Mouse (Mus musculus): ENCODE data around the gene Lcmt1.
A peak's percentile ranks its signal among the peaks of the same experiment; 100 is the strongest.

Lcmt1 gene

DNA sequence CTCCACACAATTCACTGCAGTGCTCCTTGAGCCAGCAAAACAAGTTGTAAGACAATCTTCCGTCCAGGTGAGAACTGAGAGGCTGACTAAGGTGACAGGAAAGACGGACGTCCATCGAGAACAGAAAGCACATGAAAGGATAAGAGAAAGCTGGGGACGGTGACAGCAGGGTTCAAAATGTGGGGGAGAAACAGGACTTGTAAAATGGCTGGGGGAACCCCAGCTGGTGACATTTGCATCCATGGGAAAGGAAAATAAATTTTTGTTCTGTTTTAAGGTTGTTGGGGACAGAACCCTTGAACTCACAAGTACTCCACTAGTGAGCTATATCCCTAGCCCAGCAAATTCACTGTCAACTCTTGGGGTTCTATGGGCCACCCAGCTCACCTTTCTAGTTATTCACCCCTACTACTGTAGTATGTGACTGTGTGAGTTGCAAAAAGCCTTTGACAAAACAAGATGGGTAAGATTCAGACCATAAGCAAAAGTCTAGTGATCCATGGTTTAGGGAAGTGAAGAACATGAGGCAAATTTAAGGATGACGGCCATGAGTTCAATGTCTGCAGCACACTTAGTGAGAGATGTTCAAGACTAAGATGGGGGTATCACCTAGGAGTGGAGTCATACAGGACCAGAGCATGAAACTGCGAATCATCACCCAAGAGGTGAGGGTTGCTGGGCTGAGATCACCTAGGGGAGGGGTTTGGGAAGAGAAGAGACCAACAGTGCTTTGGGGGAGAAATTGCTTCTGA, 8.2 kb upstream of the Lcmt1 start:
- DNase-seq: no peak

- DNase-seq: no peak
Measured at GRCm38 (mm10) chr7:123362806-123363205, 6.8 kb upstream of the Lcmt1 start.

DNA sequence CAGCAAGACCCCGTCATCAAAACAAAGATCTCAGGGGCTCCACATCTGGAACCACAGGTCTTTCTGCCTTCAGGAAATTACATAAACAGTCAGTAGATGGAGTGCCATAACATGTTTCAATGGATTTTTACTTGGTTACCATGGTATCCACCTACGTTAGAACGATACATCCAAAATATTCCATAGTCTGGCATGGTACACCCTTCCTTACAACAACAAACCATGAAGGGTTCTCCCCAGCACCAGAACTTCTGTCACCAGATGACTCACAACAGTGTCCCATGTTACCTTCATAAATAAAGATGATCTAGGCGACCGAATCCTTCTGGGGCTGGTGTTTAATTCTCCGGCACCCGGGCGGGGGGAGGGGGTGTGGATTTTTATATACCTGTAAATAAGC, 5.6 kb upstream of the Lcmt1 start:
- no peak for DNase-seq

DNA sequence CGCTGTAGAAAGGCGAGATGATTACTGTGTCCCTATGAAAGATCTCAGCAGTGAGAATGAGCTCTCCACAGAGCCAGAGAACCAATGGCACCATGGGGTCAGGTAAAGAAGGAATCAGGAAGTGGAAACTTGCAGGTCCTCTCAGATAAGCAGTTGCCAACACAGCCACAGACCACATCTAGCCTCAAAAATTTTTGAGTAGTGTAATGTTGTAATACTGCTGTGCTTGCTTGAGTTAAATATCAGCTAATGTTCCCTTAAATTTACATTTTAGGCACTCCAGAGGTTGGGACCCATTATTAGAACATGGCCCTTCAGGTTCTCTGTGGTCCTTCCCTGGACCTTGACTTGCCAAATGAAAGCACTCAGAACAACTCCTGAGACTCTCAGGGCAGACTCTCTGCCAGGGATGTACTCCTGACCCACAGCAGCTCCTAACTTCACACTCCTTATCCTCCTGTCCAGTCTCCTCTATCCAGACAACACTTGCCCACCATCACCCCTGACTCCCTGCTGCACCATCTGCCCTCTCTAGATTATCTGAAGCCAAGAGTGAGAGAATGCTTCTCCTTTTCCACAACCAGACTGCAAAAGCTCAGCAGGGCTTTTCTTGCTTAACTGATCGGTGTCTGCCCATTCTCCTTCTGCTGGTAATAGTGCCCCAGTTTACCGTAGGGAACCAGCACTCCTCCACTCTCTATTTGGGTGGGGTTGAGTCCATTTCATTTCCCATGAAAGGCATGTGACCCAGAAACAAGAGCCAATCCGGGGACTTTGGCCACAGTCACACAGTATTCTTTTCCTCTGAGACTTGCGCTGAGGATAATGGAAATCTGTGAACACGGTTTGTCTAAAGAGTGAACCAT, 3.5 kb upstream of the Lcmt1 start:
- peak; percentile 56 for DNase-seq

- DNase-seq: no peak
Measured at GRCm38 (mm10) chr7:123366806-123367205, 2.8 kb upstream of the Lcmt1 start.

GRCm38 (mm10) chr7:123367218-123368150, 2.1 kb upstream of the Lcmt1 start:
- no peak for DNase-seq

GRCm38 (mm10) chr7:123368187-123368586, 1.4 kb upstream of the Lcmt1 start:
- no peak for DNase-seq

GRCm38 (mm10) chr7:123368778-123369746, 522 bp upstream of the Lcmt1 start:
- peak; percentile 65 for DNase-seq

- no peak for DNase-seq
Measured at GRCm38 (mm10) chr7:123370700-123371099, 1.1 kb downstream of the Lcmt1 start.

- DNase-seq: no peak
Measured at GRCm38 (mm10) chr7:123371501-123371900, 1.9 kb downstream of the Lcmt1 start.

DNA sequence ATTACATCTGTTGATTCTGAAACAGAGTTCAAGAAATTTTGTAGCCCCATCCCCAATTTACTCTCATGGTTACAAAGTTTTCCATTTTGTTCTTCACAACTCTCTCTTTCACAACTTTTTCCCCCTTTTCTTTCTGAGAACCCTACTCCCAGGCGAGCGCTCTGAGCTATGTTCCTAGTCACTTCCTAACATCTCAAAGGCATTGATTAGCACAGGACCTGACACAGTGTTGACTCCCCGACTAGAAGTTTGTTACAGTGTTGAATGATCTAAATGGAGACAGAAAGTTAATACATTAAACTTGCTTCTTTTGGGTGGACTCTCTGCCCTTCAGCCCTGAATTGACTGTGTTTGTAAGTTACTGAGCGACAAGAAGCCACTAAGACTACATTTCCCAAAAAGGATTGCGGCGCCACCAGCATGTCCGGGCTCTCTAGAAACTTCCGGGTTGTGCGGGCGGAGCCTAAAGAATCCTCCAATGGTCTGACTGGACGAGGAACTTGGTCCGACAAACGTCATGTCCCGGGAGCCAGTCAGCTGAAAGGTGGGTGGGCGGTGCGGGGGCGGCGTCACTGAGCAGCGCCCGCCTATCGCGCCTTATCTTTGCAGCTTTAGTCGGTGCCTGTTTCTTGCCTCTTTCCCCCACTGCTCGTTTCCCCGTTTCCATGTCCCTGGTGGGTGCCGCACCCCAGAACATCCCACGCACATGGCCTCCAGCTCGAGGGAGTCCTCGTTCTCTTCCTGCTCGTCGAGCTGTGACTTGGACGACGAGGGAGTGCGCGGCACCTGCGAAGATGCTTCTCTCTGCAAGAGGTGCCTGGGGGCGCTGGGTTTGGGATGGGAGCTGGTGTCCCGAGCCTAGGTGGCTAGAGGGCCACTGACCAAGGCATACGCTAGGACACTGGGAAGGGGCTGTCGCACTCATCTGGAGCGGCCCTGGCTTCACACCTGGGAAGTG, 8.1 kb downstream of the Lcmt1 start:
- DNase-seq: peak; percentile 97

GRCm38 (mm10) chr7:123385693-123386407, 16.3 kb downstream of the Lcmt1 start:
- DNase-seq: peak; percentile 26

- DNase-seq: no peak
Measured at GRCm38 (mm10) chr7:123389686-123390280, 20.2 kb downstream of the Lcmt1 start.

- no peak for DNase-seq
Measured at GRCm38 (mm10) chr7:123394271-123394670, 24.7 kb downstream of the Lcmt1 start.

- no peak for DNase-seq
Measured at GRCm38 (mm10) chr7:123396900-123397299, 27.3 kb downstream of the Lcmt1 start.

DNA sequence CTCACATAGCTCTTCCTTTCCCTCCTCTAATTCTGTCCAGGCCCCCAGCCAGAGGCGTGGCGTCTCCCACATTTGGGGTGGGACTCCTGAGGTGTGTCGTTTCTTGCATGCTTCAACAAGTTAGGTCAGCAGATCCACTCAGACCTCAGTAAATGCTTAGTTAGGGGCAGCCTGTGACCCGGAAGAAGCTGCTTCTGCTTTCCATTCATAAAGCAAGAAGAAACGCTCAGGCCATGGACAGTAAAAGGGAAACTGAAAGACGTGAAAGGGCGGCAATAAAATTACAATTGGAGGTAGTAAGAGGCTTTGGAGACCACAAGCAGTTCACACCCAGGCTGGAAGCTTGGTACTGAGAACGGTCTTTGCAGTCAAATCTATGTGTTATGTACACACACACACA, 27.8 kb downstream of the Lcmt1 start:
- no peak for DNase-seq

DNA sequence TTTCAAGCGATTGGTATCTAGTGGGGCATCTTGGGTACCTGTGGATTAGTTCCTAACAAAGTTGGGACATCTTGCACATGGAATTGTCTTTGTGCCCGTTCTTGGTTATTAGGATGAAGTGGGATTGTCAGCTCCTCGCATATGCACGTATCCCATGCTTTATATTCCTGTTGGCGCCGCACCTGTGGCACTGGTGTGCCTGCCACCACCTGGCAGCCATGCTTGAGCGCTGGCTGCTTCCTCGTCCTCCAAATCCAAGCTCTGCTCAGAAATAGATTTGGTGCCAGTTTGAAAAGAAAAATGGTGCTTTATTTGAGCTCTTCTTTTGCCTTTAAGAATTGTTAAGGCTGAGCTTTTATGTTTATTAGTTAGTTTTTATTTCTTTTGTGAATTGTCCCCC, 28.3 kb downstream of the Lcmt1 start:
- no peak for DNase-seq

GRCm38 (mm10) chr7:123398828-123399227, 29.2 kb downstream of the Lcmt1 start:
- peak; percentile 70 for DNase-seq

- DNase-seq: no peak
Measured at GRCm38 (mm10) chr7:123399286-123399685, 29.7 kb downstream of the Lcmt1 start.
